Mouse (Mus musculus): Measurements from ENCODE around the gene Sbsn.

DNA sequence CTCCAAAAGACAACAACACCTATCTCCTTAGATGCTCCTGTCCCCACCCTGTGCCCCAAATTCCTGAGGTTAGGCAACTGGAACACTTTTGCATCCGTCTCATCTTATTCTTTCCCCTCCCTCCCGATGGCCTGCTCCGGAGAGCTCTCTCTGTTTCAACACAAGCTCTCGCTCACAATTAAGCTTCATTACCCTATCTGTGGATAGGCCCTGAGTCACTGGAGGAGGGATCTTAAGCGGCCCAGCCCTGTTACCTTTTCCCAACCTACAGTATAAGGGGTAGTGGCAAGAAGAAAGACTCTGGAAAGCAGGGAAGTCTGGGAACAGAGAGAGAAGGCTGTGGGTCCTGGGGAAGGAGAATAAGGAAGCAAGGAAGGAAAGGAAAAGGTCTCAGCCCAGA lies 12.2 kb downstream of the Sbsn start, which contains the start of gene Dmkn:
- no peak for TF ChIP-seq CTCF (IDR thresholded peaks at IDR 0.05; ENCODE audit: low read depth, low read length)
- no peak for TF ChIP-seq POLR2A (IDR thresholded peaks at IDR 0.05; ENCODE audit: borderline replicate concordance, low read depth, low read length)

Measured in bone marrow macrophage, adult 2 months (primary cell).